Mouse (Mus musculus) olfactory bulb, adult 2 months (tissue): ENCODE results near the gene Dnph1. TPM values are rescaled to one million over a fixed set of nuclear protein-coding genes. Genes with fewer than 3 reads are reported as not detected.
"Not testable (repeated sequence)": the region's sequence is repeated elsewhere in the genome, so short reads cannot be mapped to it uniquely, and the experiment has no call there.

ENCODE experiments used
- H3K27ac ChIP-seq: fragments of 200-500 bp; 2 replicates; pipeline ENCODE4 v1.5.1; 2012; ENCODE audit warnings: low read depth, low read length; ENCODE audit not compliant: insufficient read depth
- H3K4me1 ChIP-seq: fragments of 200-500 bp; 2 replicates; pipeline ENCODE4 v1.6.1; 2012; ENCODE audit warnings: low read length; ENCODE audit not compliant: control insufficient read depth, insufficient read depth
- H3K4me3 ChIP-seq: fragments of 200-500 bp; 2 replicates; pipeline ENCODE4 v1.5.1; 2012; ENCODE audit warnings: mild to moderate bottlenecking, low read depth, low read length, moderate library complexity; ENCODE audit not compliant: insufficient read depth
- CTCF ChIP-seq: fragments of 200-500 bp; IDR thresholded peaks from 2 replicates; pipeline ENCODE4 v1.5.1; 2012; ENCODE audit warnings: low read depth, mild to moderate bottlenecking, low read length, moderate library complexity; ENCODE audit not compliant: insufficient read depth
- POLR2A ChIP-seq: fragments of 200-500 bp; IDR thresholded peaks from 2 replicates; pipeline ENCODE4 v1.6.1; 2012; ENCODE audit warnings: mild to moderate bottlenecking, low read depth, low read length, moderate library complexity; ENCODE audit not compliant: insufficient read depth
- WGBS: fragments of 180-500 bp; shearing (Covaris S2); methylation state at CpG from one replicate; pipeline ENCODE4 v1.1.7; 2018; 5-methylcytosine and 5-hydroxymethylcytosine counted together
- polyA plus RNA-seq: library from polyadenylated mRNA; stranded (reverse); fragments of >200 nt; gene quantifications from 2 replicates; pipeline ENCODE4 v1.2.4, GENCODE M21; 2012; ENCODE audit warnings: low replicate concordance; ENCODE audit not compliant: missing spikeins, insufficient read depth, insufficient read length

Gene Dnph1
- polyA plus RNA-seq, 1 experiment: not detected

- TF ChIP-seq CTCF: no peak
- TF ChIP-seq POLR2A: no peak
- H3K4me1 ChIP-seq: peaks cover 5% of the 10 kb centered on the region; the same call in 1 of the 2 replicates
- no peak overlapping the region for H3K27ac ChIP-seq
- WGBS: 66% methylated on average over 5 of the region's 5 CpGs
- no peak overlapping the region for H3K4me3 ChIP-seq
Observed at GRCm38 (mm10) chr17:46495486-46495885, 1.0 kb upstream of the Dnph1 start.

DNA sequence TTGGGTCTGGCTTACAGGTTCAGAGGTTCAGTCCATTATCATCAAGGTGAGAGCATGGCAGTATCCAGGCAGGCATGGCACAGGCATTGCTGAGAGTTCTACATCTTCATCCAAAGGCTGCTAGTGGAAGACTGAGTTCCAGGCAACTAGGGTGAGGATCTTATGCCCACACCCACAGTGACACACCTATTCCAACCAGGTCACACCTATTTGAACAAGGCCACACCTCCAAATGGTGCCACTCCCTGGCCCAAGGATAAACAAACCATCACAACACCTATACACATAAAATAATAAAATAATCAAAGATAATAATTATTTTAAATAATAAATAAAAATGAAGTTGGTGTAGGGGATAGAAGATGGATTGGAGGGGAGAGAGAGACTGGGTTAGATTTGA is 430 bp upstream of the Dnph1 start:
- not testable (repeated sequence) for H3K27ac ChIP-seq, H3K4me3 ChIP-seq, H3K4me1 ChIP-seq

DNA sequence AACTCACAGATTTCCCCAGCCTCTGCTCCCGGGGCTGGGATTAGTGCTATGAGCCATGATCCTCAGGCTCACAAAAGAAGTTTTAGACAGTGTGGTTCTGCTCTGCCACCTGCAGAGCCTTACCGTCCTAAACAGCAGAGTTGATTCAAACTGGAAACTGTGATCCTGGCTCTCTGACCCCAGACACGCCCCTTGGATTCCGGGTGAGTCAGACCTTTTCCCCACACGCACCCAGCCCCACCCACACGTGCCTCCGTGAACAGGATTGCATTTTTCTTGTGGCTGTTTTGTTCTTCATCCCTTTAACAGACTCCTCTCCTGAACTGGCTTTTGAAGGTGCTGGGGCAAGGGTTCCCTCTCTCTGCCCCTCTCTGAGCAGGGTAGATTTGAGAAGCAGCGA is 1.4 kb downstream of the Dnph1 start:
- Histone ChIP-seq H3K4me1 (peaks cover 5% of the 10 kb centered on the region; the same call in 1 of the 2 replicates), H3K27ac (no peak overlapping the region), H3K4me3 (no peak overlapping the region)
- WGBS: 45% methylated on average over 8 of the region's 8 CpGs
- TF ChIP-seq POLR2A (no peak), CTCF (no peak)

GRCm38 (mm10) chr17:46502775-46503174 is 6.3 kb downstream of the Dnph1 start:
- H3K27ac ChIP-seq: no peak overlapping the region
- TF ChIP-seq POLR2A (no peak), CTCF (no peak)
- WGBS: 89% methylated on average over 2 of the region's 2 CpGs
- H3K4me1 ChIP-seq: no peaks in the 10 kb centered on the region
- no peak overlapping the region for H3K4me3 ChIP-seq

GRCm38 (mm10) chr17:46503847-46504638 is 7.5 kb downstream of the Dnph1 start:
- no peak overlapping the region for H3K4me3 ChIP-seq
- H3K4me1 ChIP-seq: no peaks in the 10 kb centered on the region
- WGBS: 88% methylated on average over 14 of the region's 14 CpGs
- H3K27ac ChIP-seq: no peak overlapping the region
- no peak for TF ChIP-seq CTCF
- no peak for TF ChIP-seq POLR2A

- Histone ChIP-seq H3K4me3 (no peak overlapping the region), H3K27ac (no peak overlapping the region), H3K4me1 (no peaks in the 10 kb centered on the region)
- TF ChIP-seq POLR2A: no peak
- no peak for TF ChIP-seq CTCF
- 91% methylated on average over 3 of the region's 3 CpGs for WGBS
Observed at GRCm38 (mm10) chr17:46505617-46506016, 9.1 kb downstream of the Dnph1 start.

DNA sequence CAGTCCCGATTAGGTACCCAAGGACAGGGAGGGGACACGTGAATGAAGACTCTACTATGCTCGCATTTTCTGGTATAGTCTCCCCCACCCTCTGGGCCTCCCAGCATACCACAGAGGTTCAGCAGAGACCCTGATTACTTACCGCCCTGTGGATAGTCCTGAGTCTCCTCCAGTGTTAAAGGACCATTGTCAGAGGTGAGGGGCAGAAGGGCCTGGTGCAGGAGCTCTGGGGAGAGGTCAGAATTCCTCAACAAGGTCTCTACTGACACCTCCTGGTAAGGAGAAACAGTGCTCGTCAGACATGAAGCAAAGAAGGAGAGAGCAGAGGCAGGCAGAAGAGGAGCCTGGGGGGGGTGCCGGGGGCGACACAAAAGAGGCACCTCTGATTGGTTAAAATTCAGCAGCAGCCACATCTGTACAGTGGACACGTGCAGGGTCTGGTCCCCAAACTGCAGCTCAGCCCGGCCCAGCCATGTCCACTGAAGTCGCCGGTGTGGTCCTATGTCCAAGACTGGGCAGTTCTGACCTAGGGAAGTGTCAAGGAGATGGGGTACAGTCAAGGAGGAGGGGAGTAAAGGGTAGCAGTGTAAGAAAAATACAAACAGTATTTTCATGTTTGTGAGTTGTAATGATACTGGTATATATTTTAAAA is 14.7 kb downstream of the Dnph1 start:
- no peak overlapping the region for H3K4me3 ChIP-seq
- 65% methylated on average over 10 of the region's 11 CpGs for WGBS
- no peak for TF ChIP-seq CTCF

GRCm38 (mm10) chr17:46513329-46513728 is 16.8 kb downstream of the Dnph1 start:
- WGBS: 71% methylated on average over 2 of the region's 2 CpGs
- no peaks in the 10 kb centered on the region for H3K4me1 ChIP-seq
- no peak overlapping the region for H3K4me3 ChIP-seq
- TF ChIP-seq POLR2A: no peak
- TF ChIP-seq CTCF: no peak
- H3K27ac ChIP-seq: no peak overlapping the region

More for the DNA sequence above, 14.7 kb downstream of the Dnph1 start:
- Histone ChIP-seq H3K4me1 (no peaks in the 10 kb centered on the region), H3K27ac (no peak overlapping the region)

DNA sequence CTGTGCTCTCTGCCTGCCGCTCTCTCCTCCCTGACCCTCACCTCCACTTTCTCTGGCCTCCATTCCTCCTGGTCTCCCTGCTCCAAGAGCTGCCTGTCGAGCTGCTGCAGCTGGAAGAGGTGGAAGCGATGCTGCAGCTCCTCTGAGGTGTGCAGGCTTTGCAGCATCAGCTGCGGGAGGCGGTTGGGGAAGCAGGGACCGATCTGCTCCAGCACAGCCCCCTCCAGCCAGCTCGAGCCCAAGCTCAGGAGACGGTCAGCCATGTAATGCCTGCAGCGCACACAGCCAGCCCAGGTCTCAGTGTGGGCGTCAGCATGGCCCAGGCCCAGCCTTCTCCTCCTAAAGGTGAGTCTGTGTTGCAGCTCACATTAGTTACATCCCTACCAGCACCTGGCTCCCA is 23.5 kb downstream of the Dnph1 start:
- 76% methylated on average over 10 of the region's 10 CpGs for WGBS
- TF ChIP-seq CTCF: no peak
- TF ChIP-seq POLR2A: no peak
- H3K4me3 ChIP-seq: no peak overlapping the region
- no peaks in the 10 kb centered on the region for H3K4me1 ChIP-seq
- no peak overlapping the region for H3K27ac ChIP-seq
